Mouse (Mus musculus) liver, embryonic 11.5 days (tissue): ENCODE measurements around the gene Ufc1. TPM values are rescaled to one million over a fixed set of nuclear protein-coding genes. Genes with fewer than 3 reads are reported as not detected.

Experiments used
- ATAC-seq: fragments of 200-750 bp; cut with Nextera tagmentation; replicated peaks from 2 replicates; pipeline ENCODE4 v1.8.0; 2017; ENCODE audit warnings: moderate number of reproducible peaks, mild to moderate bottlenecking, moderate TSS enrichment, moderate library complexity; ENCODE audit not compliant: low FRiP score
- DNase-seq: peaks from one replicate; pipeline ENCODE4 v3.0.0-alpha.2; 2017; ENCODE audit warnings: low spot score
- H3K27ac ChIP-seq: fragments of 300-500 bp; sonication (generic); 2 replicates; pipeline ENCODE4 v1.5.1; 2014; ENCODE audit warnings: mild to moderate bottlenecking, low read depth, low read length, control low read depth
- H3K27me3 ChIP-seq: fragments of 300-500 bp; sonication (generic); replicated peaks from 2 replicates; pipeline ENCODE4 v1.6.1; 2014; ENCODE audit warnings: low read length, mixed read lengths; ENCODE audit not compliant: control insufficient read depth, insufficient read depth
- H3K36me3 ChIP-seq: fragments of 300-500 bp; sonication (generic); 2 replicates; pipeline ENCODE4 v1.6.1; 2014; ENCODE audit warnings: mild to moderate bottlenecking, low read length, moderate library complexity, mixed read lengths; ENCODE audit not compliant: control insufficient read depth, insufficient read depth
- H3K4me1 ChIP-seq: fragments of 300-500 bp; sonication (generic); replicated peaks from 2 replicates; pipeline ENCODE4 v1.6.1; 2014; ENCODE audit warnings: low read length, mixed read lengths; ENCODE audit not compliant: control insufficient read depth, insufficient read depth
- H3K4me2 ChIP-seq: fragments of 300-500 bp; sonication (generic); 2 replicates; pipeline ENCODE4 v1.6.1; 2014; ENCODE audit warnings: mild to moderate bottlenecking, control low read depth, moderate library complexity
- H3K4me3 ChIP-seq: fragments of 300-500 bp; sonication (generic); 2 replicates; pipeline ENCODE4 v1.5.1; 2014; ENCODE audit warnings: low read depth, low read length, control low read depth
- H3K9ac ChIP-seq: fragments of 300-500 bp; sonication (generic); 2 replicates; pipeline ENCODE4 v1.6.1; 2014; ENCODE audit warnings: low read depth, low read length, control low read depth
- H3K9me3 ChIP-seq: fragments of 300-500 bp; sonication (generic); 2 replicates; pipeline ENCODE4 v1.6.1; 2016; ENCODE audit warnings: low read length, inconsistent platforms, mixed read lengths; ENCODE audit not compliant: control insufficient read depth
- WGBS: fragments of 180-500 bp; shearing (Covaris S2); extraction: QIAGEN DNeasy Blood & Tissue Kit; methylation state at CpG from one replicate; pipeline ENCODE4 v1.1.7; 2014; 5-methylcytosine and 5-hydroxymethylcytosine counted together
- polyA plus RNA-seq: library from polyadenylated mRNA; unstranded; fragments of >200 nt; fragmentation: Nextera tagmentation; extraction: Ambion mirVana; gene quantifications from 2 replicates; pipeline ENCODE4 v1.2.1, GENCODE M21; 2014

The Ufc1 gene
- polyA plus RNA-seq, 1 experiment from 2014 or later: 83.7 TPM

DNA sequence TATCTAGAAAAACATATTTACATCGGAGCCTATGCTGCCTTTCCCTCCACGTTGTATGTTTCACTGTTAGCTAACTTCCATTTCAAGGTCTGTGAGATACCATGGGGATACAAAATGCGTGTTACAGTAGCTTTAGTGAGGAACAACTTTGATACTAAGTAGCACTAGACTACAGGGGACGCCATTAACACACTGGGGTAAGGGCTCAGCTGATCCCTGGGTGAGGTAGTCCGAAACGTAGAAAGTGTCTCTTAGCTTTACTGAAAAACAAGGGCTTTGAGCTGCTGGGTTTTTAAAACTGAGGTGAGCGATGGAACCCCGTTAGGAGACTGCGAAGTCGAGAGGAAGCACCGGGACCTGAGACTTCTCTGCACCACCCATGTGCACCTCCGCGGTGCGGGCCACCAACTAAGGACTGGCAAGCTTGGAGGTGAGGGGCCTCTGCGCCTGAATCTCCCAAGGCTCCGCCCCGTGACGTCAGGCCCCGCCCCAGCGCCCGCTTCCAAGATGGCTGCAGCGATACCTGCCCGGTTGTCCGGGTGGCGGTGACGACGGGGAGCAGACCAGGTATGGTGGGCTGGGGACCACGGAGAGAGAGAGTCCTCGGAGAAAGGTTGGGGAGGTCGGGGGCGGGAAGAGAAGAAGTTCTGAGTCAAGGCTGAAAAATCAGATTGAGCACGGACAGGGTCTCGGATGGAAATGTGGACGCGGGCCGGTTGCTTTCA is 24.8 kb downstream of the Ufc1 start, which contains the start of gene B4galt3:
TSS of gene B4galt3 (plus strand) at position 481 of the 725 bp plus-strand sequence.
- Histone ChIP-seq H3K9ac (peak within 1 kb of the TSS; percentile 89), H3K36me3 (peaks cover 17% of the 10 kb centered on the region), H3K4me1 (peaks cover 15% of the 10 kb centered on the region), H3K27ac (peak within 1 kb of the TSS; percentile 74), H3K4me3 (peak within 1 kb of the TSS; percentile 90), H3K4me2 (peak within 1 kb of the TSS; percentile 96), H3K27me3 (no peaks in the 10 kb centered on the region), H3K9me3 (no peaks in the 10 kb centered on the region)
- WGBS: 4% methylated on average over 36 of the region's 36 CpGs
- DNase-seq (peak; percentile 96), ATAC-seq (peak; percentile 93)

DNA sequence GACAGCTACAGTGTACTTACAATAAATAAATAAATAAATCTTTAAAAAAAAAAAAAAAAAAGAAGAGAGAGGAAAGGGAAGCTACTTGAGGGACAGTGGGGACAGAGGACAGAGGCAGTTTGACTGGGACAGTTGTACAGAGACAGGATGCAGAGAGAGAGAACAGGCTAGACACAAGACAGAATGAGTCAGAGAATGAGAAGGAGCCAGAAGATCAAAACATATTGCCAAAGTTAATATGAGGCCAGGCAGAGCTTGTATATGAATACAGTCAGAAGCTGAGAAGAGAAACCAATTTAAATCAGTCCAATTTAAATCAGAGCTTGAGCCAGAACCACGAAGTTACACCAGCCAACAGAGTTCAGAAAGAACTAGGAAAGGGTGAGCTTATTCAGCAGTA is 26.5 kb downstream of the Ufc1 start:
- WGBS: 58% methylated on average over 1 of the region's 1 CpGs
- no peak overlapping the region for H3K27ac ChIP-seq
- peaks cover 15% of the 10 kb centered on the region for H3K4me1 ChIP-seq

DNA sequence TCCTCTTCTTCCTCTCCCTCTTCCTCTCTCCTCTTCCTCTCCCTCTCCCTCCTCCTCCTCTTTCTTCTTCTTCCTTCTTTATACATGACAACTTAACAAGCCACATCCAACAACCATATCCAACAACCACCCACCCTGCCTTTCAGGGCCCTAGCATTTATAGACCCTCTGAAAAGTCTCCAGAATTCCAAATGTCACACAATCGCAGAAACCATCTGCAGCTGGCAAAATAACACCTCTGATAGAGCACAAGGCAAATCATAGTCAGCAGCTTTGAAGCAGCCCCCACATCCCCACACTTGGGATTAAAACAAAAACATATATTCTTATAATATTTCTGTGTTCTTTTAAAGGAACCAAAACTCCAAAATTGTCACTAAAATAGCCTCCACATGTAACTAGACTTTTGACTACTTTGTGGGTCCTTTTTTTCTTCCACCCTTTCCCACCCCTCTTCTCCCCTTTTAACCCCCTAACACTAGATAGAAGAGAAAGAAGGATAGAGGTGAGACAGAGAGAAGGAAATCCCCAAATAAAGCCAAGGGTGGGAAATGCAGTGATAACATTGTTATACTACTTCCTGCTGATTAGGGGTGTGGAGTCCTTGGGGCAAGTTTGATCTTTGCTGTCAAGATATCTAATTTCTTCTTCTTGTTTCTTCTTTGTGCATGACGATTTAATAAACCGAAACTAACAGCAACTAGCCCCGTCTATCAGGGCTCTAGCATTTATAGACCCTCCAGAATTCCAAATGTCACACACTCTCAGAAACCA is 28.7 kb downstream of the Ufc1 start:
- H3K9me3 ChIP-seq: no peaks in the 10 kb centered on the region
- H3K4me2 ChIP-seq: peak overlapping the region; percentile 6; the same call in 1 of the 2 replicates
- no peaks in the 10 kb centered on the region for H3K27me3 ChIP-seq
- H3K36me3 ChIP-seq: no peaks in the 10 kb centered on the region
- no peak overlapping the region for H3K27ac ChIP-seq
- H3K9ac ChIP-seq: no peak overlapping the region
- ATAC-seq: no peak
- 47% methylated on average over 4 of the region's 4 CpGs for WGBS
- no peak overlapping the region for H3K4me3 ChIP-seq
- no peak for DNase-seq
- peaks cover 10% of the 10 kb centered on the region for H3K4me1 ChIP-seq

More for the DNA sequence above, 26.5 kb downstream of the Ufc1 start:
- Histone ChIP-seq H3K36me3 (peaks cover 9% of the 10 kb centered on the region), H3K9ac (no peak overlapping the region), H3K9me3 (no peaks in the 10 kb centered on the region), H3K4me2 (no peak overlapping the region), H3K4me3 (no peak overlapping the region), H3K27me3 (no peaks in the 10 kb centered on the region)
- DNase-seq (no peak), ATAC-seq (no peak)

DNA sequence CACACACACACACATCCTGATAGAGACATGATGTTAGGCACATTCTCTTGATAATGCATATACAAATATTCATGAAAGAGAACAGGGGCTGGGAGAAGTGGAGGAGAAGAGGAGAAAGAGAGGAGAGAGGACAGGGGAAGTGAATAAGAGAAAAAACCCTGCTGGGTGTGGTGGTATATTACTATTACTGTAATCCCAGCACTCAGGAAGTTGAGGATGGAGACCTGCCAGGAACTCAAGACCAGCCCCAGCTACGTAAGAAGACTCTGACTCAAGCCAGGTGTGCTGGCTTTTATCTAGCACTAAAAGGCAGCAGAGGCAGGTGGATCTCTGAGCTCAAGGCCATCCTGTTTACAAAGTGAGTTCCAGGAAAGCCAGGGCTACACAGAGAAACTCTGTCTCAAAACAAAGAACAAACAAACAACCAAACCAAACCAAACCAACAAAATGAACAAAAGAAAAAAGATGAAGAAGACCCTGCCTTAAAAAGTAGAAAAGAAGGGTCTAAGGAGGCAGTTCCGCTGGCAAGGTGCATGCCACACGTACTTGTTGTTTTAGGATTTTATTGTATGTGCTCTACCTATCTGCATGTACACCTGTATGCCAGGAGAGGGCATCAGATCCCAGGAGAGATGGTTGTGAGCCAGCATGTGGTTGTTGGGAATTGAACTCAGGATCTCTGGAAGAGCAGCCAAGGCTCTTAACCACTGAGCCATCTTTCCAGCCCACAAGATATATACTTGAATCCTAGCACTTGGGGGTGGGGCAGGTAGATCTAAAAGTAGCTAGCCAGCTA is 31.0 kb downstream of the Ufc1 start:
- no peak overlapping the region; the same call in 1 of the 2 replicates for H3K27ac ChIP-seq
- DNase-seq (no peak), ATAC-seq (no peak)
- WGBS: 75% methylated on average over 3 of the region's 3 CpGs
- no peaks in the 10 kb centered on the region for H3K36me3 ChIP-seq
- no peak overlapping the region for H3K4me3 ChIP-seq
- no peaks in the 10 kb centered on the region for H3K9me3 ChIP-seq
- no peak overlapping the region for H3K4me2 ChIP-seq
- peaks cover 7% of the 10 kb centered on the region; the same call in 1 of the 2 replicates for H3K27me3 ChIP-seq
- peaks cover 4% of the 10 kb centered on the region for H3K4me1 ChIP-seq
- no peak overlapping the region for H3K9ac ChIP-seq

DNA sequence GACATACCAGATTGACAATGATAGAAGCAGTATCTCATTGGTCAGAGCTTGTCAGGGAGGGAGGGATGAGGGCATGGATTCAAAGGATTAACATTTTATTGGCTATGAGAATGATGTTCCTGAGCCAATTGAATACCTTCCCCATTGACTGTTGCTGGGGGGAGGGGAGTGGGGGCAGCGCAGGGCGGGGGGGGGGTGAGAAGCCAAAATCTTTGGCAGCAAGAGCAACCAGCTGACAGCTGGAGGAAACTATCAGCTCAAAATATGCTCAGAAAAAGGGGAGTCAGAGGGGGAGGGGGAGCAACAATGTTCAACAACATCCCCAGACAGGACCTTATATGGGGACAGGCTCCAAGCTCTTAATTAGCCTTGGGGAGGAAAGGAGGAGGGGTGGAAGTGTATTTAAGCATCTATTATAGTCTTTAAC is 31.6 kb downstream of the Ufc1 start:
- no peak for DNase-seq
- no peaks in the 10 kb centered on the region for H3K36me3 ChIP-seq
- no peak overlapping the region; the same call in 1 of the 2 replicates for H3K4me2 ChIP-seq
- H3K9ac ChIP-seq: no peak overlapping the region
- H3K4me3 ChIP-seq: no peak overlapping the region
- no peak overlapping the region for H3K27ac ChIP-seq
- no peaks in the 10 kb centered on the region for H3K9me3 ChIP-seq
- no peak for ATAC-seq
- peaks cover 4% of the 10 kb centered on the region for H3K4me1 ChIP-seq
- peaks cover 7% of the 10 kb centered on the region; the same call in 1 of the 2 replicates for H3K27me3 ChIP-seq
- 0% methylated on average over 2 of the region's 2 CpGs for WGBS

DNA sequence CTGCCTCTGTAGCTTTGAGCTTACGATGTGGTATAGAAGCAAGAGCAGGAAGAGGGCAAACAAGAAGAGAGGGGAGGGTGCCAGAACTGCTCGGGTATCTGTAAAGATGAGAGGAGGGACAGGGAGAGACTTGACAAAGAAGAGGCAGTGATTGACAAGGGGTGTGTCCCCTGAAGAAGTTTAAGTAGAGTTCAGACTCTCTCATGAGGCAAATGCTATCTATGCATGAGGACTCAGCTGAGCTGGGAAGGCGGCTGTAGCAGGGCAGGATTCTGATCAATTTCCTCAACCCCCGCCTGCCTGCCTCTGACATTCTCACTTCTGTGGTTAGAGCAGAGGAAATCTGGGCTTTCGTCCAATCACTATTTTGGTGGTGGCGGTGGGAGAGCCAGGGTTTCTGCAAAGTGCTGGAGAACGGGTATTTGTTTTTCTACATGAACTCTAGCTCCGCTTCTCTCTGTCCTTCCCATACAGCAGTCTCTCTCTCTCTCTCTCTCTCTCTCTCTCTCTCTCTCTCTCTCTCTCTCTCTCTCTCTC is 32.2 kb downstream of the Ufc1 start:
- Histone ChIP-seq H3K4me2 (peak overlapping the region; percentile 42), H3K36me3 (no peaks in the 10 kb centered on the region), H3K27ac (peak overlapping the region; percentile 69; the same call in 1 of the 2 replicates), H3K27me3 (peaks cover 7% of the 10 kb centered on the region; the same call in 1 of the 2 replicates), H3K4me3 (no peak overlapping the region), H3K9me3 (no peaks in the 10 kb centered on the region), H3K4me1 (peaks cover 4% of the 10 kb centered on the region), H3K9ac (no peak overlapping the region)
- DNase-seq (no peak), ATAC-seq (no peak)
- 3% methylated on average over 8 of the region's 8 CpGs for whole genome bisulfite sequencing

DNA sequence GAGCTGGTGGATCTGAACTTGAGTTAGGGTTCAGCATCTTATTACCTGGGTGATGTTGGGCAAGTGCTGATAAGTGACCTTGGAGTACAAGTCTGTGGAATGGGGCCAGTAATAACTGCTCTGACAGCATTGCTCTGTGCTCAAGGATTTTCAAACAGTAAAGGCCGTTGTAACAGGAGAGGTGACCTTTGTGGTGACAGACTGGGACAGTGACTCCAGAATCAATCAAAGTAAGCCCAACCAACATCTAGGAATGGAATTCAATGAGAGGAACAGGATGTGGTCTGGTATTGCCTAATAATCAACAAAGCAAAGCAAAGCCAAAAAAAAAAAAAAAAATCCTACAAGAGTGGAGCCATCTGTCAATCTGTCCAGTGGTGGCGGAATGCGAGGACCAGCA is 34.5 kb downstream of the Ufc1 start:
- ATAC-seq (no peak), DNase-seq (no peak)
- H3K4me1 ChIP-seq: peaks cover 4% of the 10 kb centered on the region
- H3K4me2 ChIP-seq: no peak overlapping the region
- no peaks in the 10 kb centered on the region for H3K36me3 ChIP-seq
- H3K27me3 ChIP-seq: peaks cover 7% of the 10 kb centered on the region; the same call in 1 of the 2 replicates
- no peaks in the 10 kb centered on the region for H3K9me3 ChIP-seq
- H3K4me3 ChIP-seq: no peak overlapping the region
- no peak overlapping the region for H3K9ac ChIP-seq
- H3K27ac ChIP-seq: no peak overlapping the region
- WGBS: 43% methylated on average over 3 of the region's 3 CpGs

DNA sequence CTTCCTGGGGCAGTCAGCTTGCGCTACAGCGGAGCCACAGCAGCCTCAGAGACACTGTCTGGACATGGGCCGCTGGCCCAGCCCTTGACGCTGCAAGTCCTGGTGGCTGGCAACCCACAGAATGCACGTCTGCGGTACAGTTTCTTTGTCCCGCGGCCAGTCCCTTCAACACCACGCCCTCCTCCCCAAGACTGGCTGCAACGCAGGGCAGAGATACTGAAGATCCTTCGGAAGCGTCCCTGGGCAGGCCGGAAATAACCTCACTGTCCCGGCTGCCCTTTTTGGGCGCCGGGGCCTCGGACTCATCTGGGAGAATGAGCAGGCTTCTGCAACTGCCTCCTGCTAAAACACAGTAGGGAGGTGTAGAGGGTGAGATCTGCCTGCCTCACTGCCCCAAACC is 35.9 kb downstream of the Ufc1 start:
- H3K27me3 ChIP-seq: peaks cover 7% of the 10 kb centered on the region; the same call in 1 of the 2 replicates
- peaks cover 4% of the 10 kb centered on the region for H3K4me1 ChIP-seq
- no peak overlapping the region for H3K4me3 ChIP-seq
- H3K27ac ChIP-seq: no peak overlapping the region
- no peak for DNase-seq
- ATAC-seq: no peak
- peak overlapping the region; percentile 42 for H3K4me2 ChIP-seq
- no peaks in the 10 kb centered on the region for H3K36me3 ChIP-seq
- 51% methylated on average over 17 of the region's 17 CpGs for WGBS
- H3K9ac ChIP-seq: no peak overlapping the region
- H3K9me3 ChIP-seq: no peaks in the 10 kb centered on the region
